Mouse (Mus musculus): Measurements from ENCODE around the gene Tex21. TPM values are rescaled to one million over a fixed set of nuclear protein-coding genes. Genes with fewer than 3 reads are reported as not detected.

Tex21 gene
- total and polyA plus RNA-seq, 3 experiments: 4.4 to 6.7 TPM; not detected in 1

- peaks cover 0 to 5% of the 10 kb centered on the region in 2 experiments; a peak in 2 of 4 replicates for H3K4me1 ChIP-seq (ENCODE audit: control insufficient read depth in 1 of 2, insufficient read depth in 2 of 2, low read length in 2 of 2)
- no peaks in the 10 kb centered on the region for H3K9me3 ChIP-seq (replicated peaks; ENCODE audit: insufficient read depth, low read length)
- no peaks in the 10 kb centered on the region for H3K27me3 ChIP-seq (ENCODE audit: control insufficient read depth in 1 of 2, insufficient read depth in 2 of 2, low read length in 2 of 2)
- peaks cover 11 to 39% of the 10 kb centered on the region in 2 experiments for H3K36me3 ChIP-seq (ENCODE audit: control insufficient read depth in 1 of 2, insufficient read depth in 2 of 2, low read length in 2 of 2)
- no peak overlapping the region for H3K27ac ChIP-seq (ENCODE audit: control insufficient read depth, low read depth, low read length)
- H3K79me2 ChIP-seq (ENCODE audit: control insufficient read depth, insufficient read depth, low read length, poor library complexity): peaks cover 16% of the 10 kb centered on the region
- no peak for DNase-seq (ENCODE audit: low read depth, low spot score)
- no peak overlapping the region for H3K9ac ChIP-seq (ENCODE audit: control insufficient read depth, low read depth, low read length, poor library complexity, severe bottlenecking)
- H3K4me3 ChIP-seq (ENCODE audit: control insufficient read depth in 1 of 2, insufficient read depth in 1 of 2, low read depth in 2 of 2, low read length in 2 of 2): no peak overlapping the region
- TF ChIP-seq KAT2A (conservative IDR thresholded peaks at IDR 0.05; ENCODE audit: low read depth, low read length): no peak
- TF ChIP-seq ZMIZ1 (IDR thresholded peaks at IDR 0.05; ENCODE audit: low read depth, low read length): no peak
- TF ChIP-seq CHD2 (IDR thresholded peaks at IDR 0.05; ENCODE audit: low read length): no peak
These were observed 25.0 kb upstream of the Tex21 start for GRCm38 (mm10) chr12:76271516-76271915.

GRCm38 (mm10) chr12:76269196-76269595 is 22.6 kb upstream of the Tex21 start:
- no peak overlapping the region for H3K27ac ChIP-seq (ENCODE audit: control insufficient read depth, low read depth, low read length)
- H3K36me3 ChIP-seq (ENCODE audit: control insufficient read depth in 1 of 2, insufficient read depth in 2 of 2, low read length in 2 of 2): peaks cover 9 to 34% of the 10 kb centered on the region in 2 experiments
- H3K4me1 ChIP-seq (ENCODE audit: control insufficient read depth in 1 of 2, insufficient read depth in 2 of 2, low read length in 2 of 2): no peaks in the 10 kb centered on the region; a peak in 1 of 4 replicates
- peaks cover 25% of the 10 kb centered on the region for H3K79me2 ChIP-seq (ENCODE audit: control insufficient read depth, insufficient read depth, low read length, poor library complexity)
- H3K4me3 ChIP-seq (ENCODE audit: control insufficient read depth in 1 of 2, insufficient read depth in 1 of 2, low read depth in 2 of 2, low read length in 2 of 2): no peak overlapping the region
- H3K9ac ChIP-seq (ENCODE audit: control insufficient read depth, low read depth, low read length, poor library complexity, severe bottlenecking): no peak overlapping the region
- H3K27me3 ChIP-seq (ENCODE audit: control insufficient read depth in 1 of 2, insufficient read depth in 2 of 2, low read length in 2 of 2): no peaks in the 10 kb centered on the region
- DNase-seq (ENCODE audit: low read depth, low spot score): no peak
- TF ChIP-seq ETS1 (IDR thresholded peaks at IDR 0.05; ENCODE audit: low read depth, low read length): no peak
- TF ChIP-seq MYB (IDR thresholded peaks at IDR 0.05; ENCODE audit: low read depth, low read length): no peak
- no peaks in the 10 kb centered on the region for H3K9me3 ChIP-seq (replicated peaks; ENCODE audit: insufficient read depth, low read length)

GRCm38 (mm10) chr12:76268686-76269085 is 22.1 kb upstream of the Tex21 start:
- no peak for TF ChIP-seq POLR2AphosphoS5 (IDR thresholded peaks at IDR 0.05; ENCODE audit: borderline replicate concordance, low read depth, low read length)
- TF ChIP-seq JUND (IDR thresholded peaks at IDR 0.05; ENCODE audit: low read depth, low read length): no peak
- no peak for TF ChIP-seq CHD2 (IDR thresholded peaks at IDR 0.05; ENCODE audit: low read length)
- TF ChIP-seq ETS1 (IDR thresholded peaks at IDR 0.05; ENCODE audit: low read depth, low read length): no peak
- no peak for TF ChIP-seq NELFE (IDR thresholded peaks at IDR 0.05; ENCODE audit: low read depth, low read length)
- TF ChIP-seq MXI1 (IDR thresholded peaks at IDR 0.05; ENCODE audit: low read depth, low read length): no peak
- TF ChIP-seq USF2 (IDR thresholded peaks at IDR 0.05; ENCODE audit: borderline replicate concordance in 1 of 2, insufficient read depth in 1 of 2, low read depth in 1 of 2, low read length in 2 of 2): no peak
- no peak for TF ChIP-seq TAL1 (IDR thresholded peaks at IDR 0.05; ENCODE audit: low read length)
- H3K9ac ChIP-seq (ENCODE audit: control insufficient read depth, low read depth, low read length, poor library complexity, severe bottlenecking): no peak overlapping the region
- peaks cover 29% of the 10 kb centered on the region for H3K79me2 ChIP-seq (ENCODE audit: control insufficient read depth, insufficient read depth, low read length, poor library complexity)
- peaks cover 13 to 29% of the 10 kb centered on the region in 2 experiments for H3K36me3 ChIP-seq (ENCODE audit: control insufficient read depth in 1 of 2, insufficient read depth in 2 of 2, low read length in 2 of 2)
- no peak for DNase-seq (ENCODE audit: low read depth, low spot score)
- H3K4me3 ChIP-seq (ENCODE audit: control insufficient read depth in 1 of 2, insufficient read depth in 1 of 2, low read depth in 2 of 2, low read length in 2 of 2): no peak overlapping the region
- H3K27me3 ChIP-seq (ENCODE audit: control insufficient read depth in 1 of 2, insufficient read depth in 2 of 2, low read length in 2 of 2): no peaks in the 10 kb centered on the region
- no peaks in the 10 kb centered on the region; a peak in 1 of 4 replicates for H3K4me1 ChIP-seq (ENCODE audit: control insufficient read depth in 1 of 2, insufficient read depth in 2 of 2, low read length in 2 of 2)
- H3K9me3 ChIP-seq (replicated peaks; ENCODE audit: insufficient read depth, low read length): no peaks in the 10 kb centered on the region
- no peak overlapping the region for H3K27ac ChIP-seq (ENCODE audit: control insufficient read depth, low read depth, low read length)

Measured in MEL (cell line).